Mouse (Mus musculus): ENCODE measurements around the gene Arhgap10. TPM values are rescaled to one million over a fixed set of nuclear protein-coding genes. Genes with fewer than 3 reads are reported as not detected.

Gene Arhgap10
- total RNA-seq, 2 experiments from 2014 or later: 74.6 to 74.9 TPM

GRCm38 (mm10) chr8:77518201-77519115 lies 705 bp upstream of the Arhgap10 start:
- no peak for DNase-seq (ENCODE audit: low spot score in 2 of 2)

GRCm38 (mm10) chr8:77516845-77517244 lies 908 bp downstream of the Arhgap10 start:
- no peak for DNase-seq (ENCODE audit: low spot score in 2 of 2)

- DNase-seq (ENCODE audit: low spot score in 2 of 2): no peak
Observed at GRCm38 (mm10) chr8:77515786-77516185, 2.0 kb downstream of the Arhgap10 start.

GRCm38 (mm10) chr8:77515201-77515600 lies 2.6 kb downstream of the Arhgap10 start:
- no peak for DNase-seq (ENCODE audit: low spot score in 2 of 2)

GRCm38 (mm10) chr8:77511750-77512493 lies 5.8 kb downstream of the Arhgap10 start:
- no peak for DNase-seq (ENCODE audit: low spot score in 2 of 2)

- DNase-seq (ENCODE audit: low spot score in 2 of 2): no peak
Observed at GRCm38 (mm10) chr8:77510426-77510825, 7.3 kb downstream of the Arhgap10 start.

GRCm38 (mm10) chr8:77509044-77509443 lies 8.7 kb downstream of the Arhgap10 start:
- no peak for DNase-seq (ENCODE audit: low spot score in 2 of 2)

GRCm38 (mm10) chr8:77507510-77508035 lies 10.2 kb downstream of the Arhgap10 start:
- DNase-seq (ENCODE audit: low spot score in 2 of 2): no peak

GRCm38 (mm10) chr8:77506539-77506938 lies 11.2 kb downstream of the Arhgap10 start:
- DNase-seq (ENCODE audit: low spot score in 2 of 2): no peak

- DNase-seq (ENCODE audit: low spot score in 2 of 2): no peak
Observed at GRCm38 (mm10) chr8:77502547-77502946, 15.2 kb downstream of the Arhgap10 start.

GRCm38 (mm10) chr8:77501131-77501530 lies 16.6 kb downstream of the Arhgap10 start:
- DNase-seq (ENCODE audit: low spot score in 2 of 2): no peak

- DNase-seq (ENCODE audit: low spot score in 2 of 2): no peak
Observed at GRCm38 (mm10) chr8:77500264-77500663, 17.5 kb downstream of the Arhgap10 start.

- DNase-seq (ENCODE audit: low spot score in 2 of 2): no peak
Observed at GRCm38 (mm10) chr8:77497442-77497841, 20.3 kb downstream of the Arhgap10 start.

- no peak for DNase-seq (ENCODE audit: low spot score in 2 of 2)
Observed at GRCm38 (mm10) chr8:77496253-77496652, 21.5 kb downstream of the Arhgap10 start.

- no peak for DNase-seq (ENCODE audit: low spot score in 2 of 2)
Observed at GRCm38 (mm10) chr8:77494376-77495328, 23.1 kb downstream of the Arhgap10 start.

GRCm38 (mm10) chr8:77492356-77493058 lies 25.2 kb downstream of the Arhgap10 start:
- DNase-seq (ENCODE audit: low spot score in 2 of 2): peak in 1 of 2 experiments; percentile 47

GRCm38 (mm10) chr8:77491231-77491923 lies 26.4 kb downstream of the Arhgap10 start:
- no peak for DNase-seq (ENCODE audit: low spot score in 2 of 2)

GRCm38 (mm10) chr8:77490095-77490781 lies 27.5 kb downstream of the Arhgap10 start:
- peak in 1 of 2 experiments; percentile 56 for DNase-seq (ENCODE audit: low spot score in 2 of 2)

- DNase-seq (ENCODE audit: low spot score in 2 of 2): no peak
Observed at GRCm38 (mm10) chr8:77489235-77489634, 28.5 kb downstream of the Arhgap10 start.
